Mouse (Mus musculus): ENCODE measurements at regions not wholly inside any gene's neighbourhood (a gene's known extent, or its start where the extent isn't known, plus 50 kb on each side); places are given as distances from the start of the nearest gene placed in this dataset.

DNA sequence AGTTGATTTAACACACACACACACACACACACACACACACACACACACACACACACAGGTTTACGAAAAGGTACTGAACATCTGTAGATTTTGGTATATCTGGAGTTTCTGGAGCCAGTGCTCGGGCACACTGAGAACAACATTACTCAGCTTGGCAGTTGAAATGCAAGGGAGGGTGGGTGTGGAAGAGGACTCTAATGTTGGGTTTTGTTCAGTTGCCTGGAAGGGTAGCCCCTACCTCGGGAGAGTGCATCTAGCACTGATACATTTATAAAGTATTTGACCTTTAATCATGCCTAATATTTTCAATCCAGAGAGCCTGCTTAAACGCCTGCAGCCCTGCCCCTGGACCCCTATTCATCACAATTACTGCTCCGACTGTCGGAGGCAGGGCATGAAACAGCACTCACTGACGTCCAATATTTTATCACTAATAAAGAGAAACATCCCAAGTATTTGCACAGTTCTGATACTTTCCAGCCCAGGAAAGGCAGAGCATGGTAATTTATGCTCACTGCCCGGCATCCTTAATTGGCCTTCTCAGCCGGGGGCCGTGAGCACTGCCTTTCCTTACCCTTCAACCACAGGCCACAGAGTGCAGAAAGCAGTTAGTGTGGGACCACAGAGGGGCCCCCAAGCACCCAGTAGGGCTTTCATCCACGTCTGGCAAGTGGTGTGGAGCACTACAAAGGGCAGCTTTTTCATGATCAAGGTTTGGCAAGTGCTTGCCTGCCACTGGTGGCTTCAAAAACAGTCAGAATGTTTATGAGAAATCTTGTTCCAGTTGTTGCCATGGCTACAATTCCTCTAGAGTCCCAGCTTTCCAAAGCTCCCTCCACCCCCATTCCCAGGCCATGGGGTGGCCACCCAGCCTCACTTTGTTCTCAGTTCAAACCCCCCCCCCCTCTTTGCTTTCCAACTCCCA lies 76.3 kb upstream of the Pkdcc start:
- no peak for TF ChIP-seq EP300 (IDR thresholded peaks at IDR 0.05; ENCODE audit: low read depth)
- TF ChIP-seq CTCF (IDR thresholded peaks at IDR 0.05; ENCODE audit: low read depth): no peak

All from liver, postnatal 0 days (tissue).